Mouse (Mus musculus) brain, embryonic 14.5 days (tissue): ENCODE measurements around the gene Slc22a20.

Source experiments
- CTCF ChIP-seq: fragments of 200-500 bp; IDR thresholded peaks from 2 replicates; pipeline ENCODE4 v1.5.1; 2012; ENCODE audit warnings: inconsistent platforms, mild to moderate bottlenecking, moderate library complexity, borderline replicate concordance; ENCODE audit not compliant: insufficient read depth, insufficient read length; ENCODE audit errors: extremely low read depth
- POLR2A ChIP-seq: fragments of 200-500 bp; IDR thresholded peaks from 2 replicates; pipeline ENCODE4 v1.6.1; 2012; ENCODE audit warnings: mild to moderate bottlenecking, inconsistent platforms, borderline replicate concordance; ENCODE audit not compliant: poor library complexity, insufficient read depth, insufficient read length, severe bottlenecking; ENCODE audit errors: extremely low read depth

- TF ChIP-seq POLR2A (no peak), CTCF (no peak)
Measured at GRCm38 (mm10) chr19:5975676-5976075, 10.3 kb downstream of the Slc22a20 start.
